Mouse (Mus musculus) liver, embryonic 13.5 days (tissue): Measurements from ENCODE around the gene Nell1. TPM values are rescaled to one million over a fixed set of nuclear protein-coding genes. Genes with fewer than 3 reads are reported as not detected.

ENCODE experiments used
- ATAC-seq: fragments of 200-750 bp; cut with Nextera tagmentation; 2 replicates; pipeline ENCODE4 v1.8.0; 2017; ENCODE audit warnings: low read depth, mild to moderate bottlenecking, moderate number of reproducible peaks, moderate library complexity
- DNase-seq: peaks from one replicate; pipeline ENCODE4 v3.0.0; 2022
- H3K27ac ChIP-seq: fragments of 300-500 bp; sonication (generic); 2 replicates; pipeline ENCODE4 v1.5.1; 2015; ENCODE audit warnings: moderate library complexity, mild to moderate bottlenecking, inconsistent platforms
- H3K27me3 ChIP-seq: fragments of 300-500 bp; sonication (generic); 2 replicates; pipeline ENCODE4 v1.6.1; 2015; ENCODE audit warnings: mild to moderate bottlenecking, inconsistent platforms
- H3K36me3 ChIP-seq: fragments of 300-500 bp; sonication (generic); 2 replicates; pipeline ENCODE4 v1.6.1; 2015; ENCODE audit warnings: mild to moderate bottlenecking, inconsistent platforms
- H3K4me1 ChIP-seq: fragments of 300-500 bp; sonication (generic); replicated peaks from 2 replicates; pipeline ENCODE4 v1.6.1; 2015; ENCODE audit warnings: inconsistent platforms
- H3K4me2 ChIP-seq: fragments of 300-500 bp; sonication (generic); 2 replicates; pipeline ENCODE4 v1.6.1; 2015; ENCODE audit warnings: inconsistent platforms, mild to moderate bottlenecking, moderate library complexity
- H3K4me3 ChIP-seq: fragments of 300-500 bp; sonication (generic); replicated peaks from 2 replicates; pipeline ENCODE4 v1.5.1; 2015; ENCODE audit warnings: mild to moderate bottlenecking, inconsistent platforms
- H3K9ac ChIP-seq: fragments of 300-500 bp; sonication (generic); 2 replicates; pipeline ENCODE4 v1.6.1; 2015; ENCODE audit warnings: mild to moderate bottlenecking, inconsistent platforms
- H3K9me3 ChIP-seq: fragments of 300-500 bp; sonication (generic); replicated peaks from 2 replicates; pipeline ENCODE4 v1.6.1; 2016; ENCODE audit warnings: inconsistent platforms
- WGBS: fragments of 180-500 bp; shearing (Covaris S2); methylation state at CpG from one replicate; pipeline ENCODE4 v1.1.7; 2015; ENCODE audit not compliant: insufficient replicate concordance; 5-methylcytosine and 5-hydroxymethylcytosine counted together
- polyA plus RNA-seq: library from polyadenylated mRNA; unstranded; fragments of >200 nt; fragmentation: Nextera tagmentation; extraction: Ambion mirVana; gene quantifications from 2 replicates; pipeline ENCODE4 v1.2.1, GENCODE M21; 2015

The Nell1 gene
- polyA plus RNA-seq, 1 experiment from 2014 or later: 0.12 TPM

- ATAC-seq (no peak), DNase-seq (no peak)
- Histone ChIP-seq H3K4me2 (no peak overlapping the region), H3K9ac (no peak overlapping the region), H3K36me3 (no peaks in the 10 kb centered on the region), H3K9me3 (no peaks in the 10 kb centered on the region), H3K27ac (no peak overlapping the region), H3K4me3 (no peak overlapping the region), H3K27me3 (no peaks in the 10 kb centered on the region), H3K4me1 (no peaks in the 10 kb centered on the region)
- 34% methylated on average over 4 of the region's 4 CpGs for WGBS
These were observed 756.3 kb downstream of the Nell1 start for GRCm38 (mm10) chr7:50730951-50731350.

- H3K4me2 ChIP-seq: no peak overlapping the region
- H3K4me3 ChIP-seq: no peak overlapping the region
- no peak overlapping the region for H3K9ac ChIP-seq
- H3K27me3 ChIP-seq: no peaks in the 10 kb centered on the region
- no peak for DNase-seq
- no peak overlapping the region for H3K27ac ChIP-seq
- no peaks in the 10 kb centered on the region for H3K4me1 ChIP-seq
- no peak for ATAC-seq
- H3K36me3 ChIP-seq: no peaks in the 10 kb centered on the region
- 55% methylated on average over 3 of the region's 3 CpGs for WGBS
- H3K9me3 ChIP-seq: no peaks in the 10 kb centered on the region
These were observed 780.9 kb downstream of the Nell1 start for GRCm38 (mm10) chr7:50755516-50755915.

- Histone ChIP-seq H3K4me2 (no peak overlapping the region), H3K9me3 (no peaks in the 10 kb centered on the region), H3K36me3 (no peaks in the 10 kb centered on the region), H3K27ac (no peak overlapping the region), H3K9ac (no peak overlapping the region), H3K4me1 (no peaks in the 10 kb centered on the region), H3K4me3 (no peak overlapping the region), H3K27me3 (no peaks in the 10 kb centered on the region)
- 79% methylated on average over 5 of the region's 5 CpGs for WGBS
- no peak for DNase-seq
- no peak for ATAC-seq
These were observed 781.7 kb downstream of the Nell1 start for GRCm38 (mm10) chr7:50756409-50756808.

GRCm38 (mm10) chr7:50773516-50773915 is 798.9 kb downstream of the Nell1 start:
- Histone ChIP-seq H3K9me3 (no peaks in the 10 kb centered on the region), H3K27ac (no peak overlapping the region), H3K27me3 (no peaks in the 10 kb centered on the region), H3K4me3 (no peak overlapping the region), H3K4me1 (no peaks in the 10 kb centered on the region), H3K4me2 (no peak overlapping the region), H3K36me3 (no peaks in the 10 kb centered on the region), H3K9ac (no peak overlapping the region)
- ATAC-seq: no peak
- no peak for DNase-seq

DNA sequence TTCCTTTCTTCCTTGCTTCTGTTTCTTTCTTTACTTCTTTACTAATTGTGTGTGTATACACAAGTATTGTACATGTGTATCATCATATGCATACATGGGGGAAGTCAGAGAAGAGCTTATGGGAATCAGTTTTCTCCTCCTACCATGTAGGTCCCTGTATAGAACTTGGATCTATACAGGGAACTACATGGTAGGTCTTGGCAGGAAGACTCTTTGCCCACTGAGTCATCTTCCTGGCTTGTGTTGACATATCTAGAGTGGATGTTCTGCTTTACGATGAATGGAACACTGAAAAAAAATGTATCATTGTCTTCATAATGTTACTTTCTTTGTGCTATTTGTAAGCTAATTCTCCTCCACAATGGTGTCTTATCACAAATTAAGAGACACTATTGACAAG is 806.4 kb downstream of the Nell1 start:
- H3K9ac ChIP-seq: no peak overlapping the region
- no peaks in the 10 kb centered on the region for H3K27me3 ChIP-seq
- DNase-seq: no peak
- H3K27ac ChIP-seq: no peak overlapping the region
- ATAC-seq: no peak
- no peaks in the 10 kb centered on the region for H3K9me3 ChIP-seq
- no peak overlapping the region for H3K4me3 ChIP-seq
- no peaks in the 10 kb centered on the region for H3K36me3 ChIP-seq
- WGBS: 60% methylated on average over 1 of the region's 1 CpGs
- H3K4me1 ChIP-seq: no peaks in the 10 kb centered on the region
- no peak overlapping the region for H3K4me2 ChIP-seq

DNA sequence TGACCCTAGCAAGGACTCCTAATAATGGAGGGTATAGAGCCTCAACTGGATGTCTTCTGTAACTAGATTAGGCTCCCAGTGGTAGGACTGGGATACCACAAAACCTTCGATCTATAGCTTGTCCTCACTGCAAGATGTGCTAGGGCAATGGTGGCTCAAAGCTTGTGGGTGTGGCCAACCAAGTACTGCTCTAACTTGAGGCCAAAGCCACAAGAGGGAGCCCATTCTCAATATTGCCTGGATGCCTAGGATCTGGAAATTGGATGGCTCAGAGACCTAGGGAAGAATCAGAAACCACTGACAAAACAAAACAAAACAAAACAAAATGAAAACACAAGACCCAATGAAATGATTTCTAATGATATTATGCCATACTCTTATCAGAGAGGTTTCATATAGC is 809.0 kb downstream of the Nell1 start:
- ATAC-seq: no peak
- Histone ChIP-seq H3K4me3 (no peak overlapping the region), H3K9me3 (no peaks in the 10 kb centered on the region), H3K9ac (no peak overlapping the region), H3K4me2 (no peak overlapping the region), H3K4me1 (no peaks in the 10 kb centered on the region), H3K27me3 (no peaks in the 10 kb centered on the region), H3K27ac (no peak overlapping the region), H3K36me3 (no peaks in the 10 kb centered on the region)
- no peak for DNase-seq
- 45% methylated on average over 1 of the region's 1 CpGs for WGBS

- Histone ChIP-seq H3K27me3 (no peaks in the 10 kb centered on the region), H3K4me2 (no peak overlapping the region), H3K4me1 (no peaks in the 10 kb centered on the region), H3K36me3 (no peaks in the 10 kb centered on the region), H3K4me3 (no peak overlapping the region), H3K9ac (no peak overlapping the region), H3K9me3 (no peaks in the 10 kb centered on the region), H3K27ac (no peak overlapping the region)
- ATAC-seq (no peak), DNase-seq (no peak)
- 50% methylated on average over 7 of the region's 7 CpGs for WGBS
These were observed 851.5 kb downstream of the Nell1 start for GRCm38 (mm10) chr7:50826180-50826579.

- WGBS: 27% methylated on average over 3 of the region's 3 CpGs
These were observed 858.1 kb downstream of the Nell1 start for GRCm38 (mm10) chr7:50832799-50833198.

GRCm38 (mm10) chr7:50842646-50843045 is 868.0 kb downstream of the Nell1 start:
- H3K4me2 ChIP-seq: no peak overlapping the region
- no peaks in the 10 kb centered on the region for H3K9me3 ChIP-seq
- no peak overlapping the region for H3K4me3 ChIP-seq
- H3K27ac ChIP-seq: no peak overlapping the region
- H3K27me3 ChIP-seq: no peaks in the 10 kb centered on the region
- no peak overlapping the region for H3K9ac ChIP-seq
- no peaks in the 10 kb centered on the region for H3K36me3 ChIP-seq
- DNase-seq (no peak), ATAC-seq (no peak)
- no peaks in the 10 kb centered on the region for H3K4me1 ChIP-seq

More at GRCm38 (mm10) chr7:50832799-50833198, 858.1 kb downstream of the Nell1 start:
- Histone ChIP-seq H3K27me3 (no peaks in the 10 kb centered on the region), H3K27ac (no peak overlapping the region), H3K36me3 (no peaks in the 10 kb centered on the region), H3K4me2 (no peak overlapping the region), H3K4me3 (no peak overlapping the region), H3K9ac (no peak overlapping the region), H3K4me1 (no peaks in the 10 kb centered on the region), H3K9me3 (no peaks in the 10 kb centered on the region)
- ATAC-seq (no peak), DNase-seq (no peak)

DNA sequence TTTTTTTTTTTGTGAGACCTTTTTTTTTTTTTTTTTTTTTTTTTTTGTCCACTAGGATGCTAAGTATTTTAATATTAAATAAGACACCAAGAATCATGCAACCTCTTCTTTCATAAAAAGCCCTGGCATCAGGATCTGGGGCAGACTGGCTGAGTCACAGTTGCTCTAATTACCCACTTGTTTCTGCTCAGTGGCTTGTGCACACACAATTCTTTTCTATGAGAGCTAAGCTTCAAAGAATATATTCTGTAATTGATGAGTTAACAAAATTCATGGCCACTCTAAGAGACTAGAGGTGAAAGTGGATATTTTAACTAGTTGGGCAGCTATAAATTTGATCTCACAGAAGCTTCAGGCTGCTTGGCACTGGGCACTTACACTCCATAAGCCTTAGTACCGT is 873.3 kb downstream of the Nell1 start:
- H3K36me3 ChIP-seq: no peaks in the 10 kb centered on the region
- H3K27ac ChIP-seq: no peak overlapping the region
- no peak overlapping the region for H3K9ac ChIP-seq
- DNase-seq (no peak), ATAC-seq (no peak)
- no peaks in the 10 kb centered on the region for H3K4me1 ChIP-seq
- H3K4me3 ChIP-seq: no peak overlapping the region
- no peaks in the 10 kb centered on the region for H3K27me3 ChIP-seq
- no peak overlapping the region for H3K4me2 ChIP-seq
- no peaks in the 10 kb centered on the region for H3K9me3 ChIP-seq
- WGBS: 45% methylated on average over 1 of the region's 1 CpGs

DNA sequence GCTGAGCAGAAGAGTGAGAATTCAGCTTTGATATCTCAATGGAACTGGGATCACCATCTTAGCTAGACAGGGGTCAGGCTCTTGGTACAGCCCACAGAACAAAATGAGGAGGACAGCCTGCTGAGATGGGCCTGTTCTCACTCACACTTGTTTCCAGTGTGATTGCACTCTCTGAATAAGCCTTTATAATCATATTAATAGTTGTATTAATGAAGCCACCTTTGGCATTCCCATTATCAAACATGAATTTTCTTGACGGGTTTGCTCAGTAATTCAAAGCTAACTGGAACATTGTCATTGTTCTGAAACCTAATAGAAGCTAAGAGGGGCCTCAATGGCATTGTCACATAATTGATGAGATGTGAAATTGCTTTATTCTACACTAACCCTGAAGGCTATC is 875.6 kb downstream of the Nell1 start:
- ATAC-seq: no peak
- WGBS: 53% methylated on average over 1 of the region's 1 CpGs
- no peak for DNase-seq
- Histone ChIP-seq H3K27me3 (no peaks in the 10 kb centered on the region), H3K4me1 (no peaks in the 10 kb centered on the region), H3K36me3 (no peaks in the 10 kb centered on the region), H3K27ac (no peak overlapping the region), H3K9me3 (no peaks in the 10 kb centered on the region), H3K9ac (no peak overlapping the region), H3K4me3 (no peak overlapping the region), H3K4me2 (no peak overlapping the region)

DNA sequence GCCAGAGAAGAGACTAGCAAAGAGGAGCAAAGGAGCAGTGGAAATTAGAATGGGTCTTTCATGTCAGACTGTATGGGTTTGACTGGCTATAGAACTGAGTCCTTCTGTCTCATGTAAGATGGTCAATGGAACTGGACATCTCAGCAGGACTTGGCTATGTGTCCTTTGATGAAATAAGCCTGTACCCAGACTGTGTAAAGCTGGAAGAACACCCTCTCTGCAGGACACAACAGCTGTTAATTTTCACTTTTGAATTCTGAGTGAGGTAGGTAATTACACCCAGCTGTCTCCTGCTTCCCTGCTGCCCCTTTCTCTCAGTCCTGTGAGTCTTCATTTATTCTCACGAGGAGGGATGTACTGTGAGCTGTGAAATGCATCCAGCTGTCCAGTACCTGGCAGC is 895.5 kb downstream of the Nell1 start:
- WGBS: 37% methylated on average over 1 of the region's 1 CpGs
- no peak for ATAC-seq
- DNase-seq: no peak
- Histone ChIP-seq H3K27ac (no peak overlapping the region), H3K4me2 (no peak overlapping the region), H3K4me3 (no peak overlapping the region), H3K36me3 (no peaks in the 10 kb centered on the region), H3K9ac (no peak overlapping the region), H3K4me1 (no peaks in the 10 kb centered on the region), H3K9me3 (no peaks in the 10 kb centered on the region), H3K27me3 (no peaks in the 10 kb centered on the region)

- no peak overlapping the region for H3K4me3 ChIP-seq
- H3K4me1 ChIP-seq: no peaks in the 10 kb centered on the region
- no peaks in the 10 kb centered on the region for H3K9me3 ChIP-seq
- no peak overlapping the region for H3K4me2 ChIP-seq
- DNase-seq (no peak), ATAC-seq (no peak)
- 57% methylated on average over 3 of the region's 3 CpGs for WGBS
- no peaks in the 10 kb centered on the region for H3K27me3 ChIP-seq
- H3K36me3 ChIP-seq: no peaks in the 10 kb centered on the region
- H3K27ac ChIP-seq: no peak overlapping the region
- H3K9ac ChIP-seq: no peak overlapping the region
These were observed 913.0 kb downstream of the Nell1 start for GRCm38 (mm10) chr7:50887625-50888024.
